Mouse (Mus musculus) spleen, adult 2 months (tissue): ENCODE results near the gene Marcks.

Experiments used
- CTCF ChIP-seq: fragments of 200-500 bp; IDR thresholded peaks from 2 replicates; pipeline ENCODE4 v1.5.1; 2011; ENCODE audit warnings: mild to moderate bottlenecking, inconsistent platforms; ENCODE audit not compliant: insufficient read depth, insufficient read length, insufficient replicate concordance; ENCODE audit errors: extremely low read depth
- POLR2A ChIP-seq: fragments of 200-500 bp; IDR thresholded peaks from 2 replicates; pipeline ENCODE4 v1.6.1; 2011; ENCODE audit warnings: low read depth, low read length, inconsistent platforms

- TF ChIP-seq CTCF = no peak
- no peak for TF ChIP-seq POLR2A
Observed at GRCm38 (mm10) chr10:37112812-37113211, 25.9 kb downstream of the Marcks start.
